23 mouse cellular contexts compared by ENCODE assay signal in the genomic region with DNA sequence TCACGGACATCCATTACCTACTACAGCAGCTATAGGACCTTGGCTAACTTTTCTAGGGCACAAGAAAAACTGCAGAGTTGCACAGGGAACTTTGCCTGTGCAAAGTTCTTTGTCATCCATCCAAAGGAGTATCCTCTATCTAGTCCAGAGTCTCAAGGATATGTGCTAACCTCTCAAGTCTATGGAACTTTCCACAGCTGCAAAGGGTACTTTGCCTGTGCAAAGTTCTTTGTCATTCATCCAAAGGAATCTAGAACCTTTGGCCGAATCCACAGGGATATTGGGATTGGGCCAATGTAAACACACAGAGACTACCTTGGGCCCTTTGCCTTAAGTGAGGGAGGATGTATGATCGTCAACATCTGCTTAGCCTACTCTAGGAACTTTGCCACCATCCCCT.
"Had no signal": no experiment of that assay in that cellular context is flagged by ENCODE, and none has a peak within 500 bp of the region (broad histone marks: within the 10 kb centered on the region; RNA-seq: fewer than 3 reads in every experiment).

No protein-coding gene starts in this region.

- H3K4me1 ChIP-seq: heart, embryonic 13.5 days; heart, embryonic 15.5 days; hindbrain, embryonic 13.5 days; hindbrain, embryonic 15.5 days; kidney, embryonic 15.5 days; limb, embryonic 13.5 days; limb, embryonic 15.5 days; liver, embryonic 12.5 days had no signal

- ATAC-seq: forebrain, postnatal 0 days; hindbrain, postnatal 0 days; intestine, embryonic 16.5 days; liver, embryonic 12.5 days had no signal

- H3K4me3 ChIP-seq: heart, adult 2 months; heart, embryonic 13.5 days; heart, embryonic 15.5 days; hindbrain, embryonic 13.5 days; hindbrain, embryonic 15.5 days; kidney, embryonic 15.5 days; limb, embryonic 13.5 days; limb, embryonic 15.5 days; liver, embryonic 12.5 days had no signal

- H3K4me2 ChIP-seq: heart, embryonic 11.5 days; heart, embryonic 13.5 days; heart, embryonic 15.5 days; hindbrain, embryonic 13.5 days; hindbrain, embryonic 15.5 days; kidney, embryonic 15.5 days; limb, embryonic 13.5 days; limb, embryonic 15.5 days; liver, embryonic 12.5 days had no signal

- H3K36me3 ChIP-seq: heart, embryonic 13.5 days; heart, embryonic 15.5 days; hindbrain, embryonic 13.5 days; hindbrain, embryonic 15.5 days; kidney, embryonic 15.5 days; limb, embryonic 13.5 days; limb, embryonic 15.5 days; liver, embryonic 12.5 days had no signal

- H3K27ac ChIP-seq: heart, adult 2 months; heart, embryonic 13.5 days; heart, embryonic 15.5 days; hindbrain, embryonic 13.5 days; hindbrain, embryonic 15.5 days; hindbrain, postnatal 0 days; kidney, embryonic 15.5 days; kidney, postnatal 0 days; limb, embryonic 13.5 days; limb, embryonic 15.5 days; liver, embryonic 12.5 days; liver, embryonic 14.5 days had no signal

- H3K27me3 ChIP-seq: heart, embryonic 13.5 days; heart, embryonic 15.5 days; hindbrain, embryonic 13.5 days; hindbrain, embryonic 15.5 days; kidney, embryonic 15.5 days; limb, embryonic 13.5 days; limb, embryonic 15.5 days; liver, embryonic 12.5 days had no signal

- DNase-seq: forebrain, postnatal 0 days; gastrocnemius, postnatal 14 days; gastrocnemius, postnatal 36 days; heart, adult 11 months; heart, adult 2 months; heart, postnatal 14 days; heart, postnatal 36 days; layer of hippocampus, adult 9-11 months; layer of hippocampus, postnatal 36 days; left cerebral cortex, postnatal 4 days had no signal

- H3K9ac ChIP-seq: forebrain, postnatal 0 days; heart, embryonic 13.5 days; heart, embryonic 15.5 days; hindbrain, embryonic 13.5 days; hindbrain, embryonic 15.5 days; kidney, embryonic 15.5 days; limb, embryonic 13.5 days; limb, embryonic 15.5 days; liver, embryonic 12.5 days; liver, embryonic 14.5 days had no signal

- H3K9me3 ChIP-seq: heart, embryonic 13.5 days; heart, embryonic 15.5 days; hindbrain, embryonic 13.5 days; hindbrain, embryonic 15.5 days; kidney, embryonic 15.5 days; limb, embryonic 13.5 days; limb, embryonic 15.5 days; liver, embryonic 12.5 days had no signal
